Mouse (Mus musculus) liver, postnatal 0 days (tissue): ENCODE data around the gene Thada. TPM values are rescaled to one million over a fixed set of nuclear protein-coding genes. Genes with fewer than 3 reads are reported as not detected.

Source experiments
- ATAC-seq: fragments of 200-750 bp; cut with Nextera tagmentation; 2 replicates; pipeline ENCODE4 v1.8.0; 2017; ENCODE audit warnings: mild to moderate bottlenecking, moderate library complexity
- DNase-seq: peaks from one replicate; pipeline ENCODE4 v3.0.0-alpha.2; 2016
- H3K27ac ChIP-seq: fragments of 300-500 bp; sonication (generic); 2 replicates; pipeline ENCODE4 v1.5.1; 2014; ENCODE audit warnings: antibody characterized with exemption, moderate library complexity, mild to moderate bottlenecking, low read depth
- H3K27me3 ChIP-seq: fragments of 300-500 bp; sonication (generic); 2 replicates; pipeline ENCODE4 v1.6.1; 2014; ENCODE audit warnings: low read length, control low read depth, mixed read lengths; ENCODE audit not compliant: insufficient read depth
- H3K36me3 ChIP-seq: fragments of 300-500 bp; sonication (generic); replicated peaks from 2 replicates; pipeline ENCODE4 v1.6.1; 2014; ENCODE audit warnings: mild to moderate bottlenecking, control low read depth, low read length, moderate library complexity, mixed read lengths; ENCODE audit not compliant: insufficient read depth
- H3K4me1 ChIP-seq: fragments of 300-500 bp; sonication (generic); 2 replicates; pipeline ENCODE4 v1.6.1; 2014; ENCODE audit warnings: antibody characterized with exemption, mild to moderate bottlenecking, control low read depth; ENCODE audit not compliant: insufficient read depth
- H3K4me2 ChIP-seq: fragments of 300-500 bp; sonication (generic); 2 replicates; pipeline ENCODE4 v1.6.1; 2014; ENCODE audit warnings: low read depth, mild to moderate bottlenecking, low read length, moderate library complexity, mixed read lengths
- H3K4me3 ChIP-seq: fragments of 300-500 bp; sonication (generic); 2 replicates; pipeline ENCODE4 v1.5.1; 2014; ENCODE audit warnings: low read depth, low read length
- H3K9ac ChIP-seq: fragments of 300-500 bp; sonication (generic); replicated peaks from 2 replicates; pipeline ENCODE4 v1.6.1; 2014; ENCODE audit warnings: mild to moderate bottlenecking, moderate library complexity
- H3K9me3 ChIP-seq: fragments of 300-500 bp; sonication (generic); 2 replicates; pipeline ENCODE4 v1.6.1; 2016; ENCODE audit warnings: mild to moderate bottlenecking, control low read depth, low read length, mixed read lengths
- CTCF ChIP-seq: sonication (generic); IDR thresholded peaks from 2 replicates; pipeline ENCODE4 v1.5.1; 2016; ENCODE audit warnings: antibody characterized with exemption, low read depth
- EP300 ChIP-seq: IDR thresholded peaks from 2 replicates; pipeline ENCODE4 v1.6.1; 2016; ENCODE audit warnings: antibody characterized with exemption, low read depth, mild to moderate bottlenecking
- WGBS: fragments of 180-500 bp; shearing (Covaris S2); extraction: QIAGEN DNeasy Blood & Tissue Kit; methylation state at CpG from one replicate; pipeline ENCODE4 v1.1.7; 2014; ENCODE audit not compliant: insufficient replicate concordance; 5-methylcytosine and 5-hydroxymethylcytosine counted together
- polyA plus RNA-seq: library from polyadenylated mRNA; unstranded; fragments of >200 nt; fragmentation: Nextera tagmentation; extraction: Ambion mirVana; gene quantifications from 2 replicates; pipeline ENCODE4 v1.2.1, GENCODE M21; 2015

Thada gene
- polyA plus RNA-seq, 1 experiment from 2014 or later = 1.2 TPM

DNA sequence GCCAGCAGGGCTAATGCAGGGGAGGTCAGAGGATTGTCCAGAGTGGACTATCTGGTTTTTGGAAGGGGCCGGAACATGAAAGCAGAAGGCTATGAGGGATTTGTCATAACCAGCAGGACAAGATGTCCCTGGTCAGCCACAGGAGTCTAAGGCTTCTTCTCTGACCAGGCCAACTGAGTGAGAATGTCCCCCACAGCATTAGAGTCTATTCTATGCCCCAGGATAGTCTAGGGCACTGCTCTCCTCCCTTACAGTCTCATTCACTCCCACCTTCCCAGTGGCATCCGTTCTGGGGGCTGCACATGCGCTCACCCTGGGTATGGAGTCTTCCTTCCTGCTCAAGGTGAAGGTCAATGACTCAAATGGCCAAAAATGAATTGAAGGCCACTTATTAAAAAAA lies 258.4 kb downstream of the Thada start:
- no peak for DNase-seq

DNA sequence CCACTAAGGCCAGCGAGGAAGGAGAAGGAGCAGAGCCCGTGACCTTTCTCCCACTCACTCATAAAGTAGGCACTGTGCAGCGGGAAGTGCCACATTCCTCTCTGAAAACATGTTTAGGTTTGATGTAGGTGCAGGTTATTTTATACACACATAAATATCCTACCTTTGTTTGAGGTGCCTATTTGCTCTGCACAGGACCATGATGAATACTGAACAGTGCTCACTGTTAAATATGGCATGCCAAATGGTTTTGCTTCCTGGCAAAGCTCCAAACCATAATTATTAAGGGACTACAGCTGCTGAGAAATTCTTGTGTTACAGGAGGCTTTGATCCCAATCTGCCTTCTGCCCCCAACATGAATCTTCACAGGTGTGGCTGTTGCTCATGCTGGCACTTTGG lies 259.8 kb downstream of the Thada start:
- no peak for TF ChIP-seq EP300
- TF ChIP-seq CTCF = no peak
- WGBS = 81% methylated on average over 3 of the region's 3 CpGs

More for the DNA sequence above, 258.4 kb downstream of the Thada start:
- no peak overlapping the region for H3K27ac ChIP-seq
- no peak overlapping the region for H3K4me2 ChIP-seq
- H3K9me3 ChIP-seq = no peaks in the 10 kb centered on the region
- no peaks in the 10 kb centered on the region for H3K4me1 ChIP-seq
- no peak overlapping the region for H3K4me3 ChIP-seq
- H3K9ac ChIP-seq = no peak overlapping the region
- peaks cover 2% of the 10 kb centered on the region for H3K36me3 ChIP-seq
- ATAC-seq = no peak
- WGBS = 85% methylated on average over 3 of the region's 3 CpGs
- TF ChIP-seq EP300 = no peak
- no peak for TF ChIP-seq CTCF
- no peaks in the 10 kb centered on the region for H3K27me3 ChIP-seq

DNA sequence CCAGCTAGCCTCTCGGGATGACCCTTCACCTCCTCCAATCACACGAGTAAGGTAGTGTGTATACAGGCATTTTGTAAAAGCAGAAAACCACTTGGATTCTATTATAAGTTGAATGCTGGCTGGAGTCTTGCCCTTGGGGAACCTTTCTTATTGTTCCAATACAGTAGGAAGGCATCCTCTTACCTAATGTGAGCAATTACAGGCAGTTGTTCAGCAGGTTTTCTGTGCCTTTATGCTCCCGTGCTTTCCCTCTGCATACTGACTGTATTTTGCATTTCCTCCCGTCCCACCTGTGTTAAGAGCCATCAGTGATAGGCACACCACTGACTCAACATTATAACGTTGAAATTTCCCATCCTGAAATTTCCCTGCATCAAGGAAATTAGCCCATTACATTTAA lies 261.0 kb downstream of the Thada start:
- no peak overlapping the region for H3K27ac ChIP-seq
- no peaks in the 10 kb centered on the region for H3K9me3 ChIP-seq
- H3K4me2 ChIP-seq = no peak overlapping the region
- H3K4me1 ChIP-seq = 0 out of 2 replicates have a peak, but pooled peaks cover 2% of the 10 kb centered on the region
- H3K36me3 ChIP-seq = peaks cover 2% of the 10 kb centered on the region
- no peak overlapping the region for H3K4me3 ChIP-seq
- no peak for DNase-seq
- TF ChIP-seq CTCF (no peak), EP300 (no peak)
- 71% methylated on average over 5 of the region's 5 CpGs for WGBS
- no peak overlapping the region for H3K9ac ChIP-seq
- no peaks in the 10 kb centered on the region for H3K27me3 ChIP-seq
- ATAC-seq = no peak

More for the DNA sequence above, 259.8 kb downstream of the Thada start:
- Histone ChIP-seq H3K4me2 (no peak overlapping the region), H3K27me3 (no peaks in the 10 kb centered on the region), H3K4me3 (no peak overlapping the region), H3K9me3 (no peaks in the 10 kb centered on the region), H3K36me3 (peaks cover 2% of the 10 kb centered on the region), H3K9ac (no peak overlapping the region), H3K4me1 (no peaks in the 10 kb centered on the region), H3K27ac (no peak overlapping the region)
- DNase-seq (no peak), ATAC-seq (no peak)

DNA sequence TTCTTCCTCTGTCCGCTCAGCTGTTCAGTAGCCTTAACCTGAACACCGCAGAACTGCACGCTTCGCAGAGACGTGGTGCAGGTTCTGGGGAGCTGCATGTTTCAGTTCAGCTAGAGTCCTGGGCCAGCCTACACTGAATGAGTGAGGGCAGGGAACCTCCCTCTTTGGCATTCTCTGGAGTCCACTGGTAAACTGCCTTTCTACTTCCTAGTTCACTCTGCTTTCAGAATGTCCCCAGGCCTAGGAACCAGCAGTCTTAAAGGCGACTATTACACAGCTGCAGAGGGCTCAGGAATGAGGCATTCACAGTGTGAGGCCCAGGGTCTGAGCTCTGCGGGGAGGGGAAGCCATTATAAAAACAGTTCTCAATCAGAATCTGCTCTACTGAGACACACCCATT lies 262.7 kb downstream of the Thada start:
- ATAC-seq = no peak

DNA sequence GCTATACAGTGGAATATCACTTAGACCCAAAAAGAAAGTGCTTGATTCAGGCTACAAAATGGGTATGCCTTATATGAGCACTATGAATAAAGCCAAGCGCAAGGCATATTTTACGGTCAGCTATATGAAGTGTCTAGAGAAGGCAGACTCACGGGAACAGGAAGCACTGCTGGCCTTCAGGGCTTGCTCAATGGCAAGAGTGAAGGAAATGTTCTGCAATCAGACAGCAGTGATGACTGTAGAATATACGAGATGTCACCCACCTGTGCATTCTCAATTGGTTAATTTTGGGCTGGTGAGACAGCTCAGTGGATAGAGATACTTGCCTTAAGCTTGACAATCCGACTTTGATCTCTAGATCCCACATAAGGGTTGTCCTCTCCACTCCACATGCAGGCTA lies 264.8 kb downstream of the Thada start:
- Histone ChIP-seq H3K27me3 (no peaks in the 10 kb centered on the region), H3K4me2 (no peak overlapping the region), H3K9me3 (no peaks in the 10 kb centered on the region), H3K27ac (no peak overlapping the region), H3K4me3 (no peak overlapping the region), H3K9ac (no peak overlapping the region), H3K36me3 (peaks cover 2% of the 10 kb centered on the region), H3K4me1 (0 out of 2 replicates have a peak, but pooled peaks cover 2% of the 10 kb centered on the region)
- DNase-seq = no peak
- no peak for TF ChIP-seq CTCF
- no peak for TF ChIP-seq EP300
- 74% methylated on average over 5 of the region's 5 CpGs for WGBS
- no peak for ATAC-seq

More for the DNA sequence above, 262.7 kb downstream of the Thada start:
- H3K9ac ChIP-seq = no peak overlapping the region
- 0 out of 2 replicates have a peak, but pooled peaks cover 2% of the 10 kb centered on the region for H3K4me1 ChIP-seq
- peaks cover 2% of the 10 kb centered on the region for H3K36me3 ChIP-seq
- no peak overlapping the region for H3K4me3 ChIP-seq
- no peak overlapping the region for H3K4me2 ChIP-seq
- H3K27ac ChIP-seq = no peak overlapping the region
- 82% methylated on average over 7 of the region's 7 CpGs for WGBS
- no peaks in the 10 kb centered on the region for H3K9me3 ChIP-seq
- no peak for DNase-seq
- TF ChIP-seq EP300 = no peak
- TF ChIP-seq CTCF = no peak
- no peaks in the 10 kb centered on the region for H3K27me3 ChIP-seq

DNA sequence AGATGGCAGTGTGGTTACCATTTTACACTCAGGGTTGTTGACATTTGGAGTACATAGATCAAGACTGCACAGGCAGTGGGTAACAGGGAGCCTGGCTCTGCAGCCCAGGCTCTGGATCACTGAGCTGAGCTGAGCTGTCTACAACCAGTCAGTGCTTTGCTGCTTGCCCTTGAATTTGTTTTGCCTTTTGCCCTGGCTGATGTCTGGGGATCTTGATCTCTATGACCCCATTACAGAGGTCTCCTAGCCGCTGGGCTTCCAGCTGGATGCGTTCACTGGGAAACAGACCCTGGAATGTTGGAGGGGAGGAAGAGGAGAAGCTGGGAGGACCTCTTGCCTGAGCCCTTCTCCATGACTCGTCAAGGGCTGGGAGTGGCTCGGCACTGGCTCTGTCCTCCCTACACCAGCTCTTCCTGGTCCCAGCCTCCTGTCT lies 268.1 kb downstream of the Thada start:
- H3K4me2 ChIP-seq = no peak overlapping the region
- DNase-seq (no peak), ATAC-seq (no peak)
- no peak overlapping the region for H3K27ac ChIP-seq
- H3K4me1 ChIP-seq = peaks cover 7% of the 10 kb centered on the region
- no peak overlapping the region for H3K4me3 ChIP-seq
- no peaks in the 10 kb centered on the region for H3K27me3 ChIP-seq
- no peak overlapping the region for H3K9ac ChIP-seq
- WGBS = 80% methylated on average over 4 of the region's 4 CpGs
- H3K9me3 ChIP-seq = no peaks in the 10 kb centered on the region
- TF ChIP-seq EP300 (no peak), CTCF (no peak)
- H3K36me3 ChIP-seq = no peaks in the 10 kb centered on the region; the same call in none of the 2 replicates

DNA sequence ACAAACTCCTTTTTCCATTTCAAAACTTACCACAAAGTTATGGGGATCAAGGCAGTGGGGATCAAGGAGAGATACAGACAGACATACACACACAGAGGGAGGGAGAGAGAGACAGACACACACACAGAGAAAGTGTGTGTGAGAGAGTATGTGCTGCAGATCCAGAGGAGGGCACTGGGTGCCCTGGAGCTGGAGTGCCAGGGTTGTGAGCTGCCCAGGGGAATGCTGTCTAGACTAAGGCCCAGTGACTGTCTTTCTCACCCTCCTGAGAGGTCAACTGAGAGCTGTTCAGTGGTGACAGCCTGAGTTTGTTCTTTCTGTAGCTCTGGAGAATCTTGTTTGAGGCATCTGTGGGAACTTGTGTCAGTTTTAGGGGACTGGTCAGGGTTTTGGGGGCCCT lies 269.7 kb downstream of the Thada start:
- ATAC-seq = no peak
- Histone ChIP-seq H3K4me1 (peaks cover 7% of the 10 kb centered on the region), H3K9me3 (no peaks in the 10 kb centered on the region), H3K27me3 (no peaks in the 10 kb centered on the region), H3K36me3 (peaks cover 10% of the 10 kb centered on the region), H3K4me3 (no peak overlapping the region), H3K9ac (no peak overlapping the region), H3K4me2 (no peak overlapping the region), H3K27ac (no peak overlapping the region)
- TF ChIP-seq EP300 (no peak), CTCF (no peak)
- DNase-seq = no peak
